Mouse (Mus musculus) limb, embryonic 11.5 days (tissue): ENCODE measurements around the gene Rrp36. TPM values are rescaled to one million over a fixed set of nuclear protein-coding genes. Genes with fewer than 3 reads are reported as not detected.

Experiments
- ATAC-seq: fragments of 200-750 bp; cut with Nextera tagmentation; 2 replicates; pipeline ENCODE4 v1.8.0; 2017; ENCODE audit warnings: low read depth; ENCODE audit not compliant: insufficient number of reproducible peaks, low FRiP score, low TSS enrichment
- DNase-seq: peaks from one replicate; pipeline ENCODE4 v3.0.0-alpha.2; 2015; ENCODE audit warnings: low spot score
- H3K27ac ChIP-seq: fragments of 300-500 bp; sonication (generic); replicated peaks from 2 replicates; pipeline ENCODE4 v1.5.1; 2014; ENCODE audit warnings: low read depth, mild to moderate bottlenecking, low read length
- H3K27me3 ChIP-seq: fragments of 300-500 bp; sonication (generic); 2 replicates; pipeline ENCODE4 v1.6.1; 2014; ENCODE audit warnings: mild to moderate bottlenecking, low read length, mixed read lengths; ENCODE audit not compliant: control insufficient read depth, insufficient read depth
- H3K36me3 ChIP-seq: fragments of 300-500 bp; sonication (generic); 2 replicates; pipeline ENCODE4 v1.6.1; 2014; ENCODE audit warnings: mild to moderate bottlenecking, low read length, moderate library complexity, mixed read lengths; ENCODE audit not compliant: control insufficient read depth, insufficient read depth
- H3K4me1 ChIP-seq: fragments of 300-500 bp; sonication (generic); 2 replicates; pipeline ENCODE4 v1.6.1; 2014; ENCODE audit warnings: low read length, mixed read lengths; ENCODE audit not compliant: control insufficient read depth, insufficient read depth
- H3K4me2 ChIP-seq: fragments of 300-500 bp; sonication (generic); 2 replicates; pipeline ENCODE4 v1.6.1; 2014; ENCODE audit warnings: low read depth, mild to moderate bottlenecking, moderate library complexity; ENCODE audit not compliant: severe bottlenecking
- H3K4me3 ChIP-seq: fragments of 300-500 bp; sonication (generic); 2 replicates; pipeline ENCODE4 v1.5.1; 2014; ENCODE audit warnings: low read depth, low read length
- H3K9ac ChIP-seq: fragments of 300-500 bp; sonication (generic); 2 replicates; pipeline ENCODE4 v1.6.1; 2014; ENCODE audit warnings: mild to moderate bottlenecking, low read length
- H3K9me3 ChIP-seq: fragments of 300-500 bp; sonication (generic); 2 replicates; pipeline ENCODE4 v1.6.1; 2016; ENCODE audit warnings: low read length; ENCODE audit not compliant: control insufficient read depth
- WGBS: fragments of 180-500 bp; shearing (Covaris S2); extraction: QIAGEN DNeasy Blood & Tissue Kit; methylation state at CpG from one replicate; pipeline ENCODE4 v1.1.7; 2014; 5-methylcytosine and 5-hydroxymethylcytosine counted together
- polyA plus RNA-seq: library from polyadenylated mRNA; unstranded; fragments of >200 nt; fragmentation: Nextera tagmentation; extraction: Ambion mirVana; gene quantifications from 2 replicates; pipeline ENCODE4 v1.2.1, GENCODE M21; 2014

The Rrp36 gene
- polyA plus RNA-seq, 1 experiment from 2014 or later, result 61.3 TPM

DNA sequence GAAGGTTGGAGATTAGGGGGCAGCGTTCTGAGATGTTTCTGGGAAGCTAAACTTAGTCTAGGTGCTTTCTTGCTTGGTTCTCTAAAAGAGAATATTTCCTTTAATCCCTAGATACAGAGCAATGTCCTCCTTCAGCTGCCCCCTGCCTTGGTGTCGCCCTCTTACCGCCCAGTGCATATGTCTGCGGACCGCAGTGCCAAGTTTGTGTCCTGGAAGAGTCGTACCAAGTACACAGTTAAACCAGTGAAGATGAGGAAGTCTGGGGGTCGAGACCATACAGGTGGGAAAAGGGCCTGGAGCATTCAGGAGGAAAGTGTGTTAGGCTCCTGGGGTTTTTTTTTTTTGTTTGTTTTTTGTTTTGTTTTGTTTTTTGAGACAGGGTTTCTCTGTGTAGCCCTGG is 26.9 kb downstream of the Rrp36 start:
- no peak for DNase-seq
- Histone ChIP-seq H3K9ac (no peak overlapping the region), H3K36me3 (no peaks in the 10 kb centered on the region), H3K4me3 (no peak overlapping the region), H3K27ac (no peak overlapping the region), H3K27me3 (no peaks in the 10 kb centered on the region), H3K4me1 (peaks cover 21% of the 10 kb centered on the region), H3K9me3 (no peaks in the 10 kb centered on the region), H3K4me2 (0 out of 2 replicates have a peak overlapping the region, but pooled peaks have one; percentile 90)
- no peak for ATAC-seq
- WGBS, result 91% methylated on average over 7 of the region's 7 CpGs

DNA sequence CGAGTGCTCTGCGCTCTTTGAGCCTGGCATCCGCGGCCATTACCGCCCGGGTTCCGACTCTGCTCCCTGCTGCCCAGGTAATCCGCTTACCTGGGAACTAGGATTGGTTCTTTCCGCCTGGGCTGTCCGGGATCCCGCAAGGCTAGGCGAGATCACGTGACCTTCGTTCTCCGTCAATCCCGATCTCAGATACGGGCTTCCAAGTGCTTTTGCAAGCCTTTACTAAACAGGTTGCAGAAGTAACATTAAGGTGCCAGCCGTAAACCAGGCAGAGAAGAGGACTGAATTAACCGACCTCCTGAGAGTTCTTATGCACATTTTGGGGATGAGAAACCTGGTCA is 27.9 kb downstream of the Rrp36 start:
- Histone ChIP-seq H3K36me3 (no peaks in the 10 kb centered on the region), H3K4me2 (peak overlapping the region; percentile 90), H3K27me3 (no peaks in the 10 kb centered on the region), H3K4me3 (peak overlapping the region; percentile 91), H3K9ac (peak overlapping the region; percentile 70), H3K27ac (0 out of 2 replicates have a peak overlapping the region, but pooled peaks have one; percentile 36), H3K9me3 (no peaks in the 10 kb centered on the region), H3K4me1 (peaks cover 14% of the 10 kb centered on the region)
- ATAC-seq, result no peak; the same call in 1 of the 2 replicates
- WGBS, result under 1% methylated on average over 19 of the region's 19 CpGs
- DNase-seq, result no peak

- WGBS, result under 1% methylated on average over 53 of the region's 53 CpGs
Measured at GRCm38 (mm10) chr17:46645561-46646321, 28.4 kb downstream of the Rrp36 start, which contains the start of the genes Klc4 and Mrpl2. TSS of gene Klc4 (minus strand) at chr17:46646022. TSS of gene Mrpl2 (plus strand) at chr17:46646229.

DNA sequence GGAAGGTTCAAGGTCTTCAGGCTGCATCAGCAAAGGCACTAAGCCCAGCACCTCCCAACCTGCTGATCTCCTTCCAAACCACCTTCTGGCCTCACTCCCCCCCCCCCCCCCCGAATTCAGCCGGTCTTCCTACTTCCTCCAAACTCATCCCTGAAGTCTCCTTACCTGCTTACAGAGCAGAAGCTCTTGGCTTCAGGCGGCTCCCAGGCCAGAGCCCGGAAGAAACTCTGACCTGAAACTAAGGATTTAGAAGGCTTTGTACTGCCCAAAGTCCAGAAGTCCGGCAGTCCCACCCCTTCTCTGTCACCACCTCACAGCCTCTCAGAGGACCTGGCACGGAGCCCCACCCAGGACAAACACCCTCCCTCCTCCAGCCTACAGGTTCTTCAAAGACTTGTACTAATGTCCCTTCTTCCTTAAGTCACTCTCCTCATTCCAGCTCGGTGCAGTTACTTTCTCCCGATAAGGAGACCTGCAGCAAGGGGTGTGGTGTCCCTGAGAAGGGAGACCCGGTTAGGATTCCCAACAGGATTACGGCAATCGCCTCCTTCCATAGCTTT is 29.2 kb downstream of the Rrp36 start:
- Histone ChIP-seq H3K27me3 (no peaks in the 10 kb centered on the region), H3K9ac (peak overlapping the region; percentile 61)
- no peak for ATAC-seq

More at GRCm38 (mm10) chr17:46645561-46646321, 28.4 kb downstream of the Rrp36 start, which contains the start of the genes Klc4 and Mrpl2:
- Histone ChIP-seq H3K27me3 (no peaks in the 10 kb centered on the region), H3K27ac (0 out of 2 replicates have a peak within 1 kb of the TSS, but pooled peaks have one; percentile 36), H3K4me3 (peak within 1 kb of the TSS; percentile 91), H3K4me2 (peak within 1 kb of the TSS; percentile 91), H3K9me3 (no peaks in the 10 kb centered on the region), H3K9ac (peak within 1 kb of the TSS; percentile 70), H3K4me1 (peaks cover 11% of the 10 kb centered on the region; the same call in 1 of the 2 replicates), H3K36me3 (no peaks in the 10 kb centered on the region)
- ATAC-seq (peak; percentile 67), DNase-seq (peak; percentile 100)

DNA sequence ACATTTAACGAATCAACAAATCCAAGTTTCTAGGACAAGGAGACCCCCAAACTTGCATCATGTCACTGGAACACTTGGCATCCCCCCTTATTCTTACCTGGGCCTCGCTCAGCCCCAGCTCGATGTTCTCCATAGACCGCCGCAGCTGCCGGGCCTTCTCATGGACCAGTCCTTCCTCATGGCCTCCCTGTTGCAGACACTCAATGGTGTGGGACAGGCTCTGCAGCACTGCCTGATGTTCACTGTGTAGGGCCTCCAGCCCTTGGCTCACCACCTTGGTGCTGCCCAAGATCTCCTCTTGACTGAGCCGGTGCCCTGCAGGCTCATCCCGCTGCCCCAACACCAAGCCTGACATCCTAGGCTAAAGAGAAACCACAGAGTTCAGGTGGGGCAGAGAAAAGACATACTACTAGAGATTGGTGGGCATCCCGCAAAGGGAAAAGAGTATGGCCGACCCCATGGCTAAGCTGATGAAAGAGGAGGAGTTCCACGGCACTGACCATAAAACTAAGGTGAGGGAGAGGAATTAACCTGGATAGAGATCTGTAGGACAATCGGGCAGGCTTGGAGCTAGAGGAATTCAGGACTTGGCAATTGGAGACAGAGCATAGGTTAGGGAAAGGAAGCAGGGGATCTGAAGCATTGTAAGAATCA is 29.9 kb downstream of the Rrp36 start:
- DNase-seq, result no peak

More for the DNA sequence above, 29.2 kb downstream of the Rrp36 start:
- Histone ChIP-seq H3K27ac (no peak overlapping the region), H3K4me3 (peak overlapping the region; percentile 91), H3K36me3 (no peaks in the 10 kb centered on the region), H3K4me1 (peaks cover 11% of the 10 kb centered on the region; the same call in 1 of the 2 replicates), H3K4me2 (peak overlapping the region; percentile 91), H3K9me3 (no peaks in the 10 kb centered on the region; the same call in 1 of the 2 replicates)
- 10% methylated on average over 11 of the region's 11 CpGs for WGBS
- no peak for DNase-seq

DNA sequence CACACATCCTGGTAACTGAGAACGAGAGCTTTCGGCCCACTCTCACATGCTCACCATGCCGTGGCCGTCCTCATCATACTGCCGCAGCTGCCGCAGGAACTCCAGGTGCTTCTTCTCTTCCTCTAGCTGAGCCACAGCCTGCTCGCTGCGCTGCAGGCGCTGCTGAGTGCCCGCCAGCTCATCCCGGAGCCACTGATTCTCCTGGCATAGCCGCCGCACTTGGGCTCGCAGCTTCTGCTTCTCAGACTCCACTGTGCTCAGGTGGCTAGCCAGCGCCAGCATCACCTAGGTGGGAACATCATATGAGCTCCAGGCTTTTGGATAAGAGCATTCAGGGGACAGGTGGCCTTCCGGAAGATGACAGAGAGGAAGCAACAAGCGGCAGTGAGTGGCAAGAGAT is 32.1 kb downstream of the Rrp36 start:
- 89% methylated on average over 17 of the region's 17 CpGs for WGBS
- Histone ChIP-seq H3K4me1 (peaks cover 7% of the 10 kb centered on the region; the same call in 1 of the 2 replicates), H3K36me3 (no peaks in the 10 kb centered on the region), H3K27me3 (no peaks in the 10 kb centered on the region), H3K4me2 (no peak overlapping the region), H3K9ac (no peak overlapping the region), H3K4me3 (no peak overlapping the region), H3K9me3 (no peaks in the 10 kb centered on the region; the same call in 1 of the 2 replicates), H3K27ac (no peak overlapping the region)
- no peak for DNase-seq
- no peak for ATAC-seq

More for the DNA sequence above, 29.9 kb downstream of the Rrp36 start:
- no peak overlapping the region for H3K4me3 ChIP-seq
- ATAC-seq, result no peak
- no peak overlapping the region for H3K27ac ChIP-seq
- H3K9ac ChIP-seq, result peak overlapping the region; percentile 17; the same call in 1 of the 2 replicates
- no peaks in the 10 kb centered on the region; the same call in 1 of the 2 replicates for H3K9me3 ChIP-seq
- no peaks in the 10 kb centered on the region for H3K36me3 ChIP-seq
- WGBS, result 86% methylated on average over 12 of the region's 12 CpGs
- H3K4me1 ChIP-seq, result peaks cover 8% of the 10 kb centered on the region; the same call in 1 of the 2 replicates
- H3K4me2 ChIP-seq, result peak overlapping the region; percentile 91; the same call in 1 of the 2 replicates
- H3K27me3 ChIP-seq, result no peaks in the 10 kb centered on the region

GRCm38 (mm10) chr17:46639929-46640328 is 34.2 kb downstream of the Rrp36 start:
- no peak for DNase-seq
- Histone ChIP-seq H3K4me2 (no peak overlapping the region), H3K9me3 (no peaks in the 10 kb centered on the region; the same call in 1 of the 2 replicates), H3K27ac (no peak overlapping the region), H3K4me3 (no peak overlapping the region), H3K36me3 (no peaks in the 10 kb centered on the region), H3K4me1 (peaks cover 3% of the 10 kb centered on the region; the same call in 1 of the 2 replicates), H3K27me3 (no peaks in the 10 kb centered on the region), H3K9ac (no peak overlapping the region)
- ATAC-seq, result no peak
- 82% methylated on average over 9 of the region's 9 CpGs for WGBS
